Mouse (Mus musculus) adipocyte (in vitro differentiated cells): ENCODE measurements at regions not wholly inside any gene's neighbourhood (a gene's known extent, or its start where the extent isn't known, plus 50 kb on each side); places are given as distances from the start of the nearest gene placed in this dataset.
"Not testable (repeated sequence)": the region's sequence is repeated elsewhere in the genome, so short reads cannot be mapped to it uniquely, and the experiment has no call there.

ENCODE experiments used
- DNase-seq: peaks from one replicate; pipeline ENCODE4 v3.0.0-alpha.2; 2016; ENCODE audit warnings: low spot score

GRCm38 (mm10) chr12:23216521-23216920 lies 563.5 kb downstream of the Gm10330 start:
- DNase-seq = not testable (repeated sequence)

DNA sequence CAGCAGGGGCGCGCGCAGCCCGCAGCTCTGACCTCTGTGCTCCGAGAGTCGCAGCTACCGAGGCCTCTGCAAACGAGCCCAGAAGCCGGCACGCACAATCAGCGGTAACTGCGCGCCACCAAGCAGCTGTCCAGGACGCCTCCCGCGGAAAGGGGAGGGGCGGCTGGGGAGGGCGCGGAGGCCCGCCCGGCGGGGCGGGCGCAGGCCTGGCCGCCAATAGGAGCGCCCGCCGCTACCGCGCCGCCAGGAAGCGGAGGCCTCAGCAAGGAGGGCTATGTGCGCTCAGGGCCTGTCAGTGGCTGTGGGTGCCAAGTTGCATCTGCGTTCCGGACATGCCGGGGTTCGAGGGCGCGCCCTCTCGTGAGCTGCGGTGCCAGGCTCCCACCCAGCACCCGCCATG lies 590.5 kb downstream of the Gm10330 start:
- peak; percentile 37 for DNase-seq

- not testable (repeated sequence) for DNase-seq
These were observed 591.0 kb downstream of the Gm10330 start for GRCm38 (mm10) chr12:23189110-23189509.
